Mouse (Mus musculus) MEL (cell line): ENCODE data around the gene Nek8.
A peak's percentile ranks its signal among the peaks of the same experiment; 100 is the strongest.

Experiments used
- BHLHE40 ChIP-seq: IDR thresholded peaks from 2 replicates; pipeline ENCODE4 v1.6.1; 2012; ENCODE audit warnings: low read depth, mild to moderate bottlenecking, inconsistent platforms, low read length, improper control_type of control experiment, borderline replicate concordance
- CTCF ChIP-seq, 3 experiments: IDR thresholded peaks in 2 of 3; conservative IDR thresholded peaks in 1 of 3; 2 replicates each; pipeline ENCODE4 v1.5.1; 2011 to 2012; ENCODE audit warnings: low read length in 3 of 3, low read depth in 2 of 3, mild to moderate bottlenecking in 2 of 3, improper control_type of control experiment in 1 of 3, inconsistent platforms in 1 of 3, mixed read lengths in 1 of 3, moderate library complexity in 1 of 3; ENCODE audit not compliant: control insufficient read depth in 1 of 3, insufficient read depth in 1 of 3, poor library complexity in 1 of 3, severe bottlenecking in 1 of 3
- EP300 ChIP-seq, 2 experiments: IDR thresholded peaks; 2 replicates each; pipeline ENCODE4 v1.6.1; 2011; ENCODE audit warnings: improper control_type of control experiment in 2 of 2, low read length in 2 of 2, low read depth in 1 of 2, mild to moderate bottlenecking in 1 of 2
- POLR2A ChIP-seq, 2 experiments: IDR thresholded peaks; 2 replicates each; pipeline ENCODE4 v1.6.1; 2011 to 2012; ENCODE audit warnings: low read length in 2 of 2, mild to moderate bottlenecking in 2 of 2, control low read depth in 1 of 2, improper control_type of control experiment in 1 of 2, low read depth in 1 of 2, moderate library complexity in 1 of 2; ENCODE audit not compliant: control insufficient read depth in 1 of 2, insufficient read depth in 1 of 2, poor library complexity in 1 of 2
- SIN3A ChIP-seq: IDR thresholded peaks from 2 replicates; pipeline ENCODE4 v1.6.1; 2012; ENCODE audit warnings: low read length, improper control_type of control experiment, inconsistent platforms
- ZNF384 ChIP-seq: IDR thresholded peaks from 2 replicates; pipeline ENCODE4 v1.6.1; 2012; ENCODE audit warnings: low read depth, mild to moderate bottlenecking, inconsistent platforms, low read length, improper control_type of control experiment

GRCm38 (mm10) chr11:78180081-78180761 is 3.7 kb upstream of the Nek8 start:
- TF ChIP-seq EP300 (IDR thresholded peaks at IDR 0.05; ENCODE audit: low read depth in 1 of 2, low read length in 2 of 2) (peak in 1 of 2 experiments; percentile 14; a peak in 1 of 4 replicates), BHLHE40 (no peak), CTCF (IDR thresholded peaks at IDR 0.05 in 2 of 3, conservative IDR thresholded peaks at IDR 0.05 in 1 of 3; ENCODE audit: control insufficient read depth in 1 of 3, insufficient read depth in 1 of 3, low read depth in 2 of 3, low read length in 3 of 3, poor library complexity in 1 of 3, severe bottlenecking in 1 of 3) (no peak), ZNF384 (no peak), POLR2A (IDR thresholded peaks at IDR 0.05; ENCODE audit: control insufficient read depth in 1 of 2, insufficient read depth in 1 of 2, low read depth in 1 of 2, low read length in 2 of 2, poor library complexity in 1 of 2) (peak; percentile 13 to 25; a peak in 1 of 4 replicates), SIN3A (no peak; the same call in 1 of the 2 replicates)
